Mouse (Mus musculus) spleen, adult 2 months (tissue): ENCODE data around the gene Dnah14. TPM values are rescaled to one million over a fixed set of nuclear protein-coding genes. Genes with fewer than 3 reads are reported as not detected.

Experiments
- DNase-seq, 2 experiments: peaks; one replicate each; pipeline versions ENCODE4 v3.0.0 to v3.0.0-alpha.2; 2012 to 2021; ENCODE audit warnings: low spot score in 2 of 2, low read depth in 1 of 2
- H3K27ac ChIP-seq: fragments of 200-500 bp; 2 replicates; pipeline ENCODE4 v1.5.1; 2012; ENCODE audit warnings: low read length, inconsistent platforms; ENCODE audit not compliant: insufficient read depth
- H3K27me3 ChIP-seq: fragments of 200-500 bp; 2 replicates; pipeline ENCODE4 v1.6.1; 2012; ENCODE audit warnings: mild to moderate bottlenecking, moderate library complexity, low read length, inconsistent platforms; ENCODE audit not compliant: control insufficient read depth, insufficient read depth
- H3K36me3 ChIP-seq: fragments of 200-500 bp; 2 replicates; pipeline ENCODE4 v1.6.1; 2012; ENCODE audit warnings: mild to moderate bottlenecking, low read length, inconsistent platforms; ENCODE audit not compliant: control insufficient read depth, insufficient read depth
- H3K4me1 ChIP-seq: fragments of 200-500 bp; 2 replicates; pipeline ENCODE4 v1.6.1; 2011; ENCODE audit warnings: inconsistent platforms; ENCODE audit not compliant: control insufficient read depth, insufficient read depth, insufficient read length
- H3K4me3 ChIP-seq: fragments of 200-500 bp; 2 replicates; pipeline ENCODE4 v1.5.1; 2011; ENCODE audit warnings: mild to moderate bottlenecking, inconsistent platforms; ENCODE audit not compliant: insufficient read depth, insufficient read length; ENCODE audit errors: extremely low read depth
- CTCF ChIP-seq: fragments of 200-500 bp; IDR thresholded peaks from 2 replicates; pipeline ENCODE4 v1.5.1; 2011; ENCODE audit warnings: mild to moderate bottlenecking, inconsistent platforms; ENCODE audit not compliant: insufficient read depth, insufficient read length, insufficient replicate concordance; ENCODE audit errors: extremely low read depth
- POLR2A ChIP-seq: fragments of 200-500 bp; IDR thresholded peaks from 2 replicates; pipeline ENCODE4 v1.6.1; 2011; ENCODE audit warnings: low read depth, low read length, inconsistent platforms
- WGBS: fragments of 180-500 bp; shearing (Covaris S2); methylation state at CpG from one replicate; pipeline ENCODE4 v1.1.7; 2018; 5-methylcytosine and 5-hydroxymethylcytosine counted together
- polyA plus RNA-seq: library from polyadenylated mRNA; depleted of rRNA; stranded (reverse); fragments of >200 nt; gene quantifications from 2 replicates; pipeline ENCODE4 v1.2.3, GENCODE M21; 2012; rRNA removed

Dnah14 gene
- not detected in 2 replicates for polyA plus RNA-seq

- H3K36me3 ChIP-seq: no peaks in the 10 kb centered on the region
- H3K27me3 ChIP-seq: no peaks in the 10 kb centered on the region
- no peaks in the 10 kb centered on the region for H3K4me1 ChIP-seq
- no peak within 1 kb of the TSS for H3K27ac ChIP-seq
- no peak for TF ChIP-seq CTCF
- no peak for TF ChIP-seq POLR2A
- no peak for DNase-seq
- H3K4me3 ChIP-seq: no peak within 1 kb of the TSS
- WGBS: 66% methylated on average over 12 of the region's 12 CpGs
Observed at GRCm38 (mm10) chr1:181576322-181576721, at the start of gene Dnah14. Dnah14 (plus strand) TSS chr1:181576559.

GRCm38 (mm10) chr1:181529368-181529767 lies 47.0 kb upstream of the Dnah14 start:
- DNase-seq: no peak
- H3K36me3 ChIP-seq: no peaks in the 10 kb centered on the region
- TF ChIP-seq POLR2A (no peak), CTCF (no peak)
- no peak overlapping the region for H3K27ac ChIP-seq
- 67% methylated on average over 4 of the region's 4 CpGs for WGBS
- H3K4me1 ChIP-seq: no peaks in the 10 kb centered on the region
- no peak overlapping the region for H3K4me3 ChIP-seq
- no peaks in the 10 kb centered on the region for H3K27me3 ChIP-seq

- Histone ChIP-seq H3K27me3 (no peaks in the 10 kb centered on the region), H3K4me3 (no peak overlapping the region), H3K4me1 (no peaks in the 10 kb centered on the region), H3K27ac (no peak overlapping the region), H3K36me3 (no peaks in the 10 kb centered on the region)
- no peak for DNase-seq
- TF ChIP-seq POLR2A: no peak
- TF ChIP-seq CTCF: no peak
- WGBS: 81% methylated on average over 10 of the region's 10 CpGs
Observed at GRCm38 (mm10) chr1:181535165-181535873, 41.0 kb upstream of the Dnah14 start.

- DNase-seq: no peak
- Histone ChIP-seq H3K27me3 (no peaks in the 10 kb centered on the region), H3K27ac (no peak overlapping the region), H3K4me3 (no peak overlapping the region), H3K36me3 (no peaks in the 10 kb centered on the region), H3K4me1 (no peaks in the 10 kb centered on the region)
- WGBS: 90% methylated on average over 9 of the region's 9 CpGs
- TF ChIP-seq CTCF (no peak), POLR2A (no peak)
Observed at GRCm38 (mm10) chr1:181537627-181538525, 38.5 kb upstream of the Dnah14 start.

- no peak for DNase-seq
- no peak for TF ChIP-seq CTCF
- TF ChIP-seq POLR2A: no peak
- H3K36me3 ChIP-seq: no peaks in the 10 kb centered on the region
- H3K27ac ChIP-seq: no peak overlapping the region
- no peaks in the 10 kb centered on the region for H3K4me1 ChIP-seq
- no peaks in the 10 kb centered on the region for H3K27me3 ChIP-seq
- H3K4me3 ChIP-seq: no peak overlapping the region
- 37% methylated on average over 22 of the region's 22 CpGs for WGBS
Observed at GRCm38 (mm10) chr1:181539846-181540769, 36.3 kb upstream of the Dnah14 start.

- no peaks in the 10 kb centered on the region for H3K36me3 ChIP-seq
- no peak overlapping the region for H3K27ac ChIP-seq
- H3K27me3 ChIP-seq: no peaks in the 10 kb centered on the region
- 76% methylated on average over 5 of the region's 5 CpGs for WGBS
- H3K4me3 ChIP-seq: no peak overlapping the region
- no peaks in the 10 kb centered on the region for H3K4me1 ChIP-seq
- TF ChIP-seq CTCF: no peak
- TF ChIP-seq POLR2A: no peak
- DNase-seq: no peak
Observed at GRCm38 (mm10) chr1:181543711-181544383, 32.5 kb upstream of the Dnah14 start.
